27 mouse cellular contexts compared by ENCODE assay signal in genomic region chr9:3569952-3570351, GRCm38 (mm10). TPM values are rescaled to one million over a fixed set of nuclear protein-coding genes. Genes with fewer than 3 reads are reported as not detected.
"Had no signal": no experiment of that assay in that cellular context is flagged by ENCODE, and none has a peak within 500 bp of the region (broad histone marks: within the 10 kb centered on the region; RNA-seq: fewer than 3 reads in every experiment).

No protein-coding gene starts in this region.

- H3K27ac ChIP-seq: embryonic facial prominence, embryonic 10.5 days; embryonic facial prominence, embryonic 12.5 days; embryonic facial prominence, embryonic 13.5 days; embryonic facial prominence, embryonic 15.5 days; forebrain, embryonic 10.5 days; forebrain, embryonic 12.5 days; forebrain, embryonic 13.5 days; forebrain, embryonic 15.5 days; gastrocnemius, adult 2 months; heart, adult 2 months had no signal

- H3K27me3 ChIP-seq: embryonic facial prominence, embryonic 12.5 days; embryonic facial prominence, embryonic 13.5 days; embryonic facial prominence, embryonic 15.5 days; forebrain, embryonic 12.5 days; forebrain, embryonic 13.5 days; forebrain, embryonic 15.5 days had no signal

- H3K9ac ChIP-seq: embryonic facial prominence, embryonic 12.5 days; embryonic facial prominence, embryonic 13.5 days; embryonic facial prominence, embryonic 15.5 days; forebrain, embryonic 12.5 days; forebrain, embryonic 13.5 days; forebrain, embryonic 15.5 days; forebrain, postnatal 0 days had no signal

- DNase-seq: cerebellum, adult 9-10 months; cerebellum, adult 9-11 months; cerebellum, postnatal 10 days; cerebellum, postnatal 14 days; cerebellum, postnatal 25 days; cerebellum, postnatal 36 days; embryo, embryonic 11 days; forebrain, postnatal 0 days; gastrocnemius, adult 2 months; gastrocnemius, postnatal 10 days; gastrocnemius, postnatal 14 days; gastrocnemius, postnatal 25 days; gastrocnemius, postnatal 36 days; heart, adult 11 months; heart, adult 18-20 months; heart, adult 2 months had no signal

- H3K36me3 ChIP-seq: embryonic facial prominence, embryonic 10.5 days; embryonic facial prominence, embryonic 12.5 days; embryonic facial prominence, embryonic 13.5 days; embryonic facial prominence, embryonic 15.5 days; forebrain, embryonic 10.5 days; forebrain, embryonic 12.5 days; forebrain, embryonic 15.5 days had no signal

- H3K9me3 ChIP-seq: embryonic facial prominence, embryonic 10.5 days; embryonic facial prominence, embryonic 12.5 days; embryonic facial prominence, embryonic 13.5 days; embryonic facial prominence, embryonic 15.5 days; forebrain, embryonic 10.5 days; forebrain, embryonic 12.5 days; forebrain, embryonic 13.5 days; forebrain, embryonic 15.5 days had no signal

- H3K4me1 ChIP-seq: embryonic facial prominence, embryonic 10.5 days; embryonic facial prominence, embryonic 12.5 days; embryonic facial prominence, embryonic 13.5 days; embryonic facial prominence, embryonic 15.5 days; forebrain, embryonic 10.5 days; forebrain, embryonic 12.5 days; forebrain, embryonic 13.5 days; forebrain, embryonic 15.5 days had no signal

- H3K4me3 ChIP-seq: embryonic facial prominence, embryonic 10.5 days; embryonic facial prominence, embryonic 12.5 days; embryonic facial prominence, embryonic 13.5 days; embryonic facial prominence, embryonic 15.5 days; erythroblast, embryonic 14.5 days; forebrain, embryonic 10.5 days; forebrain, embryonic 12.5 days; forebrain, embryonic 13.5 days; forebrain, embryonic 15.5 days; gastrocnemius, adult 2 months; heart, adult 2 months had no signal

RNA-seq across cellular contexts. Expression of gene Gucy1a2, which starts 37.4 kb away (rescaled TPM):
- total RNA-seq: common myeloid progenitor, adult 5-6 weeks; granulocyte monocyte progenitor cell, adult 5-6 weeks had no signal
- polyA plus RNA-seq: erythroblast, embryonic 14.5 days had no signal
